ENCODE assay signal across 10 mouse cellular contexts in genomic region chr8:105355179-105356024, GRCm38 (mm10). TPM values are rescaled to one million over a fixed set of nuclear protein-coding genes. Genes with fewer than 3 reads are reported as not detected.
A peak's percentile ranks its signal among the peaks of the same experiment; 100 is the strongest.
DNase-seq lines count a peak whose midpoint lies in the region; ATAC-seq and TF ChIP-seq lines count a peak whose summit lies in the region.
"Had no signal": no experiment of that assay in that cellular context is flagged by ENCODE, and none has a peak within 500 bp of the region (broad histone marks: within the 10 kb centered on the region; RNA-seq: fewer than 3 reads in every experiment).

No protein-coding gene starts in this region.

- intact Hi-C loops in gastrocnemius, adult 2 months (cut with DNase I): no loop called here
- intact Hi-C loops in gastrocnemius, postnatal 36 days (cut with DNase I): no loop called here

- ATAC-seq in granulocyte monocyte progenitor cell, adult 5-6 weeks (replicated peaks; ENCODE audit: poor library complexity, severe bottlenecking): peak; percentile 41; the same call in 1 of the 2 replicates

- 0 out of 2 replicates have a peak, but pooled peaks cover 2% of the 10 kb centered on the region for H3K27me3 ChIP-seq in limb, embryonic 10.5 days (ENCODE audit: low read depth, poor library complexity, severe bottlenecking)

- DNase-seq in gastrocnemius, adult 2 months: peak; percentile 50
- no peak for DNase-seq in gastrocnemius, postnatal 36 days
- DNase-seq in A20 (ENCODE audit: low read depth, low spot score) (peak; percentile 74), MN1 (ENCODE audit: low spot score) (no peak)
- no peak for DNase-seq in limb, embryonic 10.5 days (ENCODE audit: low spot score)
- DNase-seq in urinary bladder, postnatal 25 days (ENCODE audit: low spot score): no peak
- DNase-seq in right cerebral cortex, adult 2 months (ENCODE audit: low spot score in 2 of 2): no peak

- H3K27ac ChIP-seq in gastrocnemius, adult 2 months: peak overlapping the region; percentile 53; the same call in 1 of the 2 replicates
- peak overlapping the region; percentile 61 for H3K27ac ChIP-seq in limb, embryonic 10.5 days
- H3K27ac ChIP-seq: macrophage had no signal

- H3K4me1 ChIP-seq in limb, embryonic 10.5 days: peaks cover 48% of the 10 kb centered on the region

- peak overlapping the region; percentile 34 for H3K4me3 ChIP-seq in gastrocnemius, adult 2 months
- H3K4me3 ChIP-seq in limb, embryonic 10.5 days: peak overlapping the region; percentile 10; the same call in 1 of the 2 replicates

- H3K9me3 ChIP-seq in limb, embryonic 10.5 days (replicated peaks): no peaks in the 10 kb centered on the region

- 62% methylated on average over 26 of the region's 26 CpGs for WGBS in limb, embryonic 10.5 days

- no peak for TF ChIP-seq CTCF in gastrocnemius, adult 2 months (IDR thresholded peaks at IDR 0.05)

- peaks cover 45% of the 10 kb centered on the region for H3K36me3 ChIP-seq in limb, embryonic 10.5 days

RNA-seq across cellular contexts. Expression of gene Slc9a5, which starts 6.8 kb away (rescaled TPM):
- total RNA-seq in gastrocnemius, adult 2 months (2021): under 1 TPM; 0.45 to 0.92 TPM
- under 1 TPM; 0.59 to 0.91 TPM for total RNA-seq in gastrocnemius, postnatal 36 days (2021)
- 0.82 and 3.8 TPM in 2 replicates for total RNA-seq in granulocyte monocyte progenitor cell, adult 5-6 weeks (2014; fragmentation: Nextera tagmentation)
- 0.41 and 0.73 TPM in 2 replicates for total RNA-seq in granulocyte monocyte progenitor cell, adult 5-6 weeks (2017)
- polyA plus RNA-seq in limb, embryonic 10.5 days (2016; fragmentation: Nextera tagmentation; extraction: Ambion mirVana): 4.5 and 6.3 TPM in 2 replicates

RNA-seq across cellular contexts. Expression of gene Fhod1, which starts 7.6 kb away (rescaled TPM):
- total RNA-seq in gastrocnemius, adult 2 months (2021): 10 to 100 TPM; 17.5 to 23.4 TPM
- 10 to 100 TPM; 22.0 to 32.0 TPM for total RNA-seq in gastrocnemius, postnatal 36 days (2021)
- 7.0 and 12.9 TPM in 2 replicates for total RNA-seq in granulocyte monocyte progenitor cell, adult 5-6 weeks (2014; fragmentation: Nextera tagmentation)
- 2.5 and 2.6 TPM in 2 replicates for total RNA-seq in granulocyte monocyte progenitor cell, adult 5-6 weeks (2017)
- 2.2 TPM in 2 replicates for polyA plus RNA-seq in limb, embryonic 10.5 days (2016; fragmentation: Nextera tagmentation; extraction: Ambion mirVana)

RNA-seq across cellular contexts. Expression of gene Plekhg4, which starts 17.7 kb away (rescaled TPM):
- total RNA-seq in gastrocnemius, adult 2 months (2021): not detected
- under 1 TPM in 1 of 2 experiments, not detected in 1; 0.07 TPM for total RNA-seq in gastrocnemius, postnatal 36 days (2021)
- total RNA-seq in granulocyte monocyte progenitor cell, adult 5-6 weeks (2014; fragmentation: Nextera tagmentation): 0.47 TPM in 1 of 2 replicates, not detected in the other
- total RNA-seq in granulocyte monocyte progenitor cell, adult 5-6 weeks (2017): 0.09 TPM in 1 of 2 replicates, not detected in the other
- 0.28 and 0.74 TPM in 2 replicates for polyA plus RNA-seq in limb, embryonic 10.5 days (2016; fragmentation: Nextera tagmentation; extraction: Ambion mirVana)
- total RNA-seq: MEL had no signal
- polyA plus RNA-seq: macrophage had no signal

RNA-seq across cellular contexts. Expression of gene Tmem208, which starts 29.2 kb away (rescaled TPM):
- 10 to 100 TPM; 20.1 to 24.6 TPM for total RNA-seq in gastrocnemius, adult 2 months (2021)
- 10 to 100 TPM; 18.5 to 20.1 TPM for total RNA-seq in gastrocnemius, postnatal 36 days (2021)
- 82.8 and 106 TPM in 2 replicates for total RNA-seq in granulocyte monocyte progenitor cell, adult 5-6 weeks (2014; fragmentation: Nextera tagmentation)
- total RNA-seq in granulocyte monocyte progenitor cell, adult 5-6 weeks (2017): 37.1 and 64.8 TPM in 2 replicates
- polyA plus RNA-seq in limb, embryonic 10.5 days (2016; fragmentation: Nextera tagmentation; extraction: Ambion mirVana): 102 and 105 TPM in 2 replicates

RNA-seq across cellular contexts. Expression of gene Lrrc29, which starts 29.3 kb away (rescaled TPM):
- total RNA-seq in gastrocnemius, adult 2 months (2021): 1 to 10 TPM in 1 of 2 experiments, under 1 TPM in 1; 0.99 to 1.3 TPM
- total RNA-seq in gastrocnemius, postnatal 36 days (2021): 1 to 10 TPM in 1 of 2 experiments, under 1 TPM in 1; 0.99 to 1.1 TPM
- 5.2 and 5.3 TPM in 2 replicates for total RNA-seq in granulocyte monocyte progenitor cell, adult 5-6 weeks (2014; fragmentation: Nextera tagmentation)
- 2.0 and 2.3 TPM in 2 replicates for total RNA-seq in granulocyte monocyte progenitor cell, adult 5-6 weeks (2017)
- 1.4 TPM in 2 replicates for polyA plus RNA-seq in limb, embryonic 10.5 days (2016; fragmentation: Nextera tagmentation; extraction: Ambion mirVana)

Comparison
In these comparisons a context has a peak if more than half of its experiments do, and no peak if none do; other contexts are left out.
1. DNase-seq: peak in gastrocnemius, adult 2 months (single experiment) and A20 (single experiment); none in gastrocnemius, postnatal 36 days (0 of 2), limb, embryonic 10.5 days (single experiment), urinary bladder, postnatal 25 days (single experiment), right cerebral cortex, adult 2 months (0 of 2) and MN1 (single experiment).